Mouse (Mus musculus) CD4-positive, CD25-positive, alpha-beta regulatory T cell, adult 4 months (primary cell): ENCODE measurements around the gene Vps35. TPM values are rescaled to one million over a fixed set of nuclear protein-coding genes. Genes with fewer than 3 reads are reported as not detected.

Experiments used
- ATAC-seq: one replicate; pipeline ENCODE4 v1.8.0; 2017
- polyA plus RNA-seq, 2 experiments: library from polyadenylated mRNA; unstranded; fragments of 100-300 nt; shearing (Covaris generic); gene quantifications; one replicate each; pipeline ENCODE4 v1.2.1; 2017

Gene Vps35
- 100 to 1,000 TPM in 1 of 2 experiments, 10 to 100 TPM in 1; 98.5 to 119 TPM for polyA plus RNA-seq

- peak; percentile 92 for ATAC-seq
Measured at GRCm38 (mm10) chr8:85299434-85300077, at the start of gene Vps35, which contains the start of gene Orc6. TSS of gene Vps35 (minus strand) at chr8:85299802. TSS of gene Orc6 (plus strand) at chr8:85299632.

DNA sequence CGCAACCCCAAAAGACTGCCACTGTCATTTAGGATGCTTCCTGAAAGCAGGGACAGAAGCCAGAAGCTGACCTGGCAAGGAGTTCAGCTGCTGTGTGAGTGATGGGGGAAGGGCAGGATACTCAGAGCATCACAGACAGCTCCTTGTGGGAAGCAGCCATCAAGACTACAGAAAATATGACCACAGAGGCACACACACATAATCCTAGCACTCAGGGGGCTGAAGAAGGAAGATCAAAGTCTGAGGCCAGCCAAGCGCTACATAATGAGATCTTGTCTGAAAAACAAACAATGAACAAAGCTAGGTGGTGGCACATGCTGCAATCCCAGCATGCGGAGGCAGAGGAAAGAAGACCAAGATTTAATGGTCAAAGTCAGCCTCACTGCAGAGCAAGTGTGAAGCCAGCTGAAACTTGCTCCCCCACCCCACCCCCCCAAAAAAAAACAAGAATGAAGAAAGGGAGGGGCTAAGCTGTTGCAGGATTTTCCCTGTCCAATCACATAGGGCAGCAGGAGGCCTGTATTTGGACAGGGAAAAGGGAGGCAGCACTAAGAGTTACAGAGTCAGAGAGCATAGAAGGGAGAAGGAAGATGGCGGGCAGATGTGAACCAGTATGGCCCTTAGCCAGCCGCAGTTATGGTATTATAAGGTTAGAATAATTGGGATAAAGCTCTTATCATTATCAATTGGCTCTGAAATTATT is 40.4 kb upstream of the Vps35 start:
- no peak for ATAC-seq

- ATAC-seq, result no peak
Measured at GRCm38 (mm10) chr8:85337681-85338080, 38.1 kb upstream of the Vps35 start.

DNA sequence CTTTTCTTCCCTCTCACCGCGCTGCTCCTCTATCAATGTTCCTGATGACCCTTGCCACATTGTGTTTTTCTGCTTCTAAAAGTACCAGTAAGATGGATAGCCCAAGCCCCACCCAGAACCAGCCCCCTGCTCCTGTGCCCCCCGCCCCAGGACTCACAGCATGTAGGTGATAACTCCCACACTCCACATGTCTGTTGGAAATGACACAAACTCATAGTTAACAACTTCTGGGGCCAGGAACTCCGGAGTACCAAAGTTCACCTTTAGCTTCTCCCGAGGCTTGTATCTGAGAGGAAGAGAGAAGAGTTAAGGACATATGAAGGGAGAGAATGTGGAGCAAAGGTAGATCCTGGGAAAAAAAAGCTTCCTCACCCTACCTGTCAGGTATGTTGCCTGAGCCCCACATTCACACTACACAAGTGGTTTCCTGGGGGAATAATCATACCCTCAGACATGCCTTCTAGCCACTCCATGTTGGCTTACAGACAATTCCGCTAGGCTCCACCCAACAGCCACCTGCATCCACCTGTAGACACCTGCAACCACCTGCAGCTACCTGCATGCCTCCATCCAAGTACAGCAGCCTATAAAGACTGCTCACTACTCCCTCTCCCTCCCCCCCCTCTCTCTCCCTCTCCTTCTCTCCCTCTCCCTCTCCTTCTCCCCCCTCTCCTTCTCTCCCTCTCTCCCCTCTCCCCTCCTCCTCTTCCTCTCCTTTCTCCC is 36.8 kb upstream of the Vps35 start:
- ATAC-seq, result no peak

DNA sequence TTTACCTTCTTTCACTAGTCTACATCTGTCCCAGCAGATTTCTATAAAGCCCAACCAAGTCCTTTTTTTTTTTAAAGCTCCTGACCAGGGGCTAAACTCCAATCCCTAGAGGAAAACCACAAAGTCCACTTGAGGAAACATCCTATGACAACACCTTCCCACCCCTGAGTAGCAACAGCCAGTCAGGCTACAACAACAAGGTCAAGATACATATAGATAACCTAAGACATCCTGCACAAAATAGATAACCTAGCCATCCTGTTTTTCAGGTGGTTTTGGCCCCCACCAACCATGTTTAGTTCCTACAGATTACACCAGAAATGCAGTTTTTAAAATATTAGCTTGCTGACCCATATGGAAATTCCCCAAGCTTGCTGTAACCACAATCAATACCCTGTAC is 35.5 kb upstream of the Vps35 start:
- no peak for ATAC-seq

DNA sequence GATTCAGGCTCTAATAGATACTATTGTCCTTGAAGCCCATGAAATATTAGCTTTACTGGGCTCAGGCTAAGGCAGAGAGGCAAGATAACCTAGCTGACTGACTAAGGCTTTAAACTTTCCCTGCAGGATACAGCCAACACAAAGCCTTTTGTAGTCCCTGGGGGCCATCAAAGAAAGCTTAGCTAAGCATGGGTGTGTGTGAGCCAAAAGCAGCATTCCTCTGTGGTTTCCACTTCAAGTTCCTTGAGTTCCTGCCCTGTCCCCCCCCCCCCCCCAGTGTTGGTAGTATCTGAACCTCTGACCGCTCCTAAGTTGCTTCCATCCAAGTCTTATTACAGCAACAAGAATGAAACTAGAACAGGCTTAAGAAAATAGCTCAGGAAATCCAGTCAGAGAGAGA is 29.9 kb upstream of the Vps35 start:
- ATAC-seq, result no peak

- ATAC-seq, result no peak
Measured at GRCm38 (mm10) chr8:85327036-85327435, 27.4 kb upstream of the Vps35 start.

DNA sequence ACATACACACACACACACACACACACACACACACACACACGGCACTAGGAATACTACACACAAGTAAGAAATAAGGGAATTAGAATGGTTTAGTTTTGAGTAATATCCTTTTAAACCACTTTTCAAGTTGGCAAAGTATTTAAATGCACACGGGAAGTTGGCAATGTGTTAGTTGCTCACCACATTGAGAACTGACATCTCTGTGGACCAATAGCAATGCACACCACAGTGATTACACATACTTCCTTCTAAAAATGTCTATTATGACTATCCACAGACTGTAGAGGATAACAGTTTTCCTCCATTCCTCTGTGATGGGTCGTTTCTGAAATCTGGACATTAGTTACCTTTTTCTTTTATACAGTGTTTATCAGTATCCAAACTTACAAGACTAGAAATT is 23.5 kb upstream of the Vps35 start:
- ATAC-seq, result no peak

DNA sequence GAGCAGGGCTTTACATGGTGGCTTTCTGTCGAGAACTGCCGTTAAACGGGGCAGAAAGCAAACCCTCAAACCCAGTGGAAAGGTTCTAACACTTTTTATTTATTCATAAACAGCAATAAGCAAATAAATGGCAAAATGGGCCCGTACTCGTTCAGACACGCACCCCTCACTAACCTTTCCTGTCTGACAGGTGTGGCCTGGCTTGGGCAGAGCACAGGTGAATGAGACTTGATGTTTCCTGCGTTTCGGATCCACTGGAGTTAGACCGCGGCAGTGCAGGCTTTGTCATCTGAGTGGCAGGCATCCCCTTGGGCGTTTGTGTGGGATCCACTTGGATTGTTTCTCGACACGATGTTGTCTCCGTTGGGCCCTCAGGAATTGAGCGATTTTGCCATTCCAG is 22.4 kb upstream of the Vps35 start:
- no peak for ATAC-seq

DNA sequence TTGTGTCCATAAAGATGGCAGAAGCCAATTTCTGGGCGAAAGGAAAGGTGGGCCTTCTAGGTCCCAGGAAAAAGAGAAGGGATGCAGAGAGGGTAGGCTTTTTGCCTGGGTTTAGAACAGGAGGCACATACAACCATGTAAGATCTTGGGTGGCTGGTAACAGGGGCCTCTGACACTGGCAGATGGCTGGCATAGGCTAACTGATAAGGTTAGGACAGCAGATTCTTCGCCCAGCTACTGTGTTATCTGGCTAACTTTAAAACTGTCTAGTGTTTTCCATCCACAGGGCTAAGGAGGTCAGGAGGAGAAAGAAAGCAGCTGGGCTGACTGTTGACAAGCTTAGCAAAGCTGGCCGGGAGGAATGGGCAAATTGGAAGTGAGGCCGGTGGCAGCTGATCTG is 18.9 kb upstream of the Vps35 start:
- no peak for ATAC-seq

DNA sequence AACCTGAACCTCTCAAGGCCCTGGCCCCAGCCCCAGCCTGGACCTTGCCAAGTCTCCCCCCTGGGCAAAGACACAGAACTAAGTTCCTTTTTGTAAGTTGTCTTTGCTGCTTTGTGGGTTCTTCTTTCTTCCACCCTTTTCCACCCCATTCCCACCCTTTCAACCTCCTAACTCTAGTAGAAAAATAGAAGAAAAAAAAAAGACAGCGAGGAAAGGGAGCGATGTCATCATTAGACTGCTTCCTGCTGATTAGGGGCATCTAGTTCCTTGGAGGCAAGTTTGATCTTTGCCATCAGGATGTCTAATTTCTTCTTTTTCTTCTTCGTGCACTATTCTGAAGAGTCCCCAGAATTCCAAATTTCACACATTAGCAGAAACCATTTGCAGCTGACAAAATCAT is 13.4 kb upstream of the Vps35 start:
- ATAC-seq, result no peak

- ATAC-seq, result peak; percentile 53
Measured at GRCm38 (mm10) chr8:85311743-85312142, 12.1 kb upstream of the Vps35 start.

GRCm38 (mm10) chr8:85308564-85308963 is 9.0 kb upstream of the Vps35 start:
- ATAC-seq, result no peak

DNA sequence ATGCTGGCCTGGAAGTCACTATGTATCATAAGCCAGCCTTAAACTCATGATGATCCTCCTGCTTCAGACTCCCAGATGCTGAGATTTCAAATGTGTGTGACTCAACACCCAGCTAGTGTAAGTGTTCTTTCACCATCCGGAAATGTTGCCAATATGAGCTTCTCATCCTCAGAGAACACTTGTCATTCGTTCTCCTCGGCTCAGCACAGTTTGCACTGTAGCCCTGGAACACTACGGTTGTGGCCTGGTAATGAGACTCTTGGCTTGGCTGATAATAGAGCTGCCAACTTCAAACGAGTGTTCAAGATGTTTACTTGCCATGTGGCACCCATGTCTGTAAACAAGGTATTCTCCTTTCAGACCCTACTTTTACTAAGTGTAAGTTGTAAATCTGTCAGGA is 3.9 kb upstream of the Vps35 start:
- ATAC-seq, result no peak

- ATAC-seq, result no peak
Measured at GRCm38 (mm10) chr8:85302931-85303330, 3.3 kb upstream of the Vps35 start.

DNA sequence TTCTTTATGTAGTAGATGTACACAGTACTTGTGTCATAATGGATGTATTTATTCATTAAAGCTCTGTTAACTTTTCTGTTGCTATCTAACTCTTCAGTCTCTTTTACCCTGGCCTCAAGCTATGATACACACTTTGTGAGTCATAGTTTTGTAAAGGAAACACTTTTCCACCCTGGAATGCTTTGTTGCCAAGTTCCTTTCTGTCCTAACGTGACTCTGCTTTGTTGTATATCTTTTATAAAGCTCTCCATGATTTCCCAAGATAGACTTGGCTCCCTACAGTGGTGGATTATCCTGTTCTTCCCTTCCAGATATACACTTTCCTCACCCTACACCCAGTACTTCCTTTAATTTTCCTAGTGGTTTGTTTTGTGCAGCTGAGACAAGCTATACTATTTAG is 2.3 kb upstream of the Vps35 start:
- ATAC-seq, result no peak

DNA sequence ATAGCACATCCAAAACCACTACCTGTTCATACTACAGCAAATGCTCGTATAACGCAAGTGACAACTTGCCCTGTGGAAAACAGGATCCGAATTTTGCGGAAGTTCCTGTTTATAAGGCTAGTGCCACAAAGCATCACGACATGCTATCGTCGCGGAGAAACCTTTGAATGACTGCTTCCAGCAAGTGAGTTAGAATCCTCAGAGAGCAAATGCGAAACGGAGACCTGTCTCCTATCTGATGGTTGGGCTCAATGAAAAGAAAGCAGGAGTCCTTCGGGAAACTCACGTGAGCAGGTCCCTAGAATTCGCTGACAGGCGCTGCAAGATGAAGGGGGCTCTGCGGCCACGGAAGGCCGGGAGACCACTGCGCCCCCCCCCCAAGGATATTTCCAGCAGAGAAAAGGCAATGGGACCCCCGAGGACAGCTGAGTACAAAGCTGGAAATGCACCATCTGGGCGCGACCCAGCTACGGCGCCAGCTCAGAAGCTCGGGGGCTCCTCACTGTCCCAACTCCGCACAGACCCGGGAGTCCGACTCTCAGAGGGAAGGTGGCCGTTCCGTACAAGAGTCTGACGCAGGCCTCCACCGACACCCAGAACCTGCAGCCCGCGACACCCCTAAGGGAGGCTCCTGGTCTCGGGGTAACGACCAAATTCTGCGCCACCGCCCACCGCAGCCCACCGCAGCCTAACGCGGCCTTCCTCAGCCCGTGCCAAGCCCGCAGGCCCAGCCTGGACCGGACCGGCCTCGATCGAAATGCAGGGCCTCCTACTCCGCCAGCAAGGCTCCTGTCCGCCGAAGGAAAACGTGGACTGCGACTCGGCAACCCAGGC is 785 bp downstream of the Vps35 start:
- no peak for ATAC-seq

GRCm38 (mm10) chr8:85286846-85287245 is 12.8 kb downstream of the Vps35 start:
- ATAC-seq, result no peak

GRCm38 (mm10) chr8:85227297-85227696 is 72.3 kb downstream of the Vps35 start:
- ATAC-seq, result no peak

- ATAC-seq, result no peak
Measured at GRCm38 (mm10) chr8:85225688-85226087, 73.9 kb downstream of the Vps35 start, which contains the start of gene Olfr371. TSS of gene Olfr371 (plus strand) at chr8:85225988.

DNA sequence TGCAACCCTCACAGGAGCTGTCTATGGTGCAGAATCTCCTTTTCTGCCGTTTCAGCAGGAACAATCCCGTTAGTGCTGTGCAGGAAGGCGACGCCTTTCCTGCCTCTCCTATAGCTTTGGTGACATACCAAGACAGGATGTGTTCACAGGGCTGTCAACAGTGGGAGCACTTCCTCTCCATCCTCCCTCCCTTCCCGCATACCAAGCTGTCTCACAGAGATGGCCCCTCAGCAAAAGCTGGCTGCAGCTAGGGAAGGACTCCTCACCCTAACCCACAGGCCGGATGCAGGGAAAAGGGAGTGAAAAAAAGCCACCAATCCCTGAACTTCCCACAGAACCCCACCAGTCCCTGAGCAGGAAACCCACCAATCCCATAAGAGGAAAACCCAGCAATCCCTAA is 78.6 kb downstream of the Vps35 start:
- no peak for ATAC-seq

- no peak for ATAC-seq
Measured at GRCm38 (mm10) chr8:85220220-85220619, 79.4 kb downstream of the Vps35 start.
